Mouse (Mus musculus): ENCODE measurements around the gene Gtf2i.

Gtf2i gene

GRCm38 (mm10) chr5:134277109-134277508 is 37.5 kb downstream of the Gtf2i start:
- no peak for DNase-seq (ENCODE audit: low spot score)

- DNase-seq (ENCODE audit: low spot score): no peak
Observed at GRCm38 (mm10) chr5:134275556-134275955, 39.0 kb downstream of the Gtf2i start.

- no peak for DNase-seq (ENCODE audit: low spot score)
Observed at GRCm38 (mm10) chr5:134275021-134275420, 39.5 kb downstream of the Gtf2i start.

GRCm38 (mm10) chr5:134273761-134274160 is 40.8 kb downstream of the Gtf2i start:
- no peak for DNase-seq (ENCODE audit: low spot score)

- DNase-seq (ENCODE audit: low spot score): no peak
Observed at GRCm38 (mm10) chr5:134272761-134273160, 41.8 kb downstream of the Gtf2i start.

GRCm38 (mm10) chr5:134271421-134271820 is 43.1 kb downstream of the Gtf2i start:
- DNase-seq (ENCODE audit: low spot score): no peak

GRCm38 (mm10) chr5:134270566-134270965 is 44.0 kb downstream of the Gtf2i start:
- DNase-seq (ENCODE audit: low spot score): no peak

- DNase-seq (ENCODE audit: low spot score): no peak
Observed at GRCm38 (mm10) chr5:134269751-134270150, 44.8 kb downstream of the Gtf2i start.

GRCm38 (mm10) chr5:134268751-134269150 is 45.8 kb downstream of the Gtf2i start:
- DNase-seq (ENCODE audit: low spot score): no peak

GRCm38 (mm10) chr5:134266404-134266803 is 48.2 kb downstream of the Gtf2i start:
- no peak for DNase-seq (ENCODE audit: low spot score)

GRCm38 (mm10) chr5:134265890-134266289 is 48.7 kb downstream of the Gtf2i start:
- DNase-seq (ENCODE audit: low spot score): no peak

- DNase-seq (ENCODE audit: low spot score): no peak
Observed at GRCm38 (mm10) chr5:134260001-134260636, 54.4 kb downstream of the Gtf2i start.

- no peak for DNase-seq (ENCODE audit: low spot score)
Observed at GRCm38 (mm10) chr5:134258934-134259333, 55.6 kb downstream of the Gtf2i start.

GRCm38 (mm10) chr5:134258395-134258794 is 56.2 kb downstream of the Gtf2i start:
- DNase-seq (ENCODE audit: low spot score): no peak

- DNase-seq (ENCODE audit: low spot score): no peak
Observed at GRCm38 (mm10) chr5:134257349-134258031, 57.1 kb downstream of the Gtf2i start.

- DNase-seq (ENCODE audit: low spot score): no peak
Observed at GRCm38 (mm10) chr5:134255294-134255693, 59.3 kb downstream of the Gtf2i start.

- DNase-seq (ENCODE audit: low spot score): no peak
Observed at GRCm38 (mm10) chr5:134253806-134254205, 60.8 kb downstream of the Gtf2i start.

GRCm38 (mm10) chr5:134251083-134251482 is 63.5 kb downstream of the Gtf2i start:
- DNase-seq (ENCODE audit: low spot score): no peak

GRCm38 (mm10) chr5:134250601-134251000 is 64.0 kb downstream of the Gtf2i start:
- DNase-seq (ENCODE audit: low spot score): no peak

GRCm38 (mm10) chr5:134249245-134249649 is 65.3 kb downstream of the Gtf2i start:
- DNase-seq (ENCODE audit: low spot score): no peak

- DNase-seq (ENCODE audit: low spot score): no peak
Observed at GRCm38 (mm10) chr5:134248608-134249244, 65.8 kb downstream of the Gtf2i start.

GRCm38 (mm10) chr5:134246146-134246545 is 68.4 kb downstream of the Gtf2i start:
- DNase-seq (ENCODE audit: low spot score): no peak

GRCm38 (mm10) chr5:134244890-134245289 is 69.7 kb downstream of the Gtf2i start:
- no peak for DNase-seq (ENCODE audit: low spot score)
